Mouse (Mus musculus): ENCODE results near the gene Hoxc10.

GRCm38 (mm10) chr15:102934897-102935296, 31.7 kb upstream of the Hoxc10 start:
- TF ChIP-seq FLI1 (IDR thresholded peaks at IDR 0.05; ENCODE audit: low read length) (no peak), GATA1 (IDR thresholded peaks at IDR 0.05; ENCODE audit: borderline replicate concordance, low read length) (no peak)
